Mouse (Mus musculus) heart, embryonic 11.5 days (tissue): ENCODE measurements around the gene Il1a. TPM values are rescaled to one million over a fixed set of nuclear protein-coding genes. Genes with fewer than 3 reads are reported as not detected.

Experiments
- ATAC-seq: fragments of 200-750 bp; cut with Nextera tagmentation; replicated peaks from 2 replicates; pipeline ENCODE4 v1.8.0; 2017; ENCODE audit warnings: moderate library complexity; ENCODE audit not compliant: insufficient number of reproducible peaks, low FRiP score, low TSS enrichment
- H3K27ac ChIP-seq: fragments of 300-500 bp; sonication (generic); 2 replicates; pipeline ENCODE4 v1.5.1; 2014; ENCODE audit warnings: mild to moderate bottlenecking, low read depth, low read length
- H3K27me3 ChIP-seq: fragments of 300-500 bp; sonication (generic); 2 replicates; pipeline ENCODE4 v1.6.1; 2014; ENCODE audit warnings: mild to moderate bottlenecking, low read length, mixed read lengths; ENCODE audit not compliant: control insufficient read depth, insufficient read depth
- H3K36me3 ChIP-seq: fragments of 300-500 bp; sonication (generic); 2 replicates; pipeline ENCODE4 v1.6.1; 2014; ENCODE audit warnings: mild to moderate bottlenecking, low read length, moderate library complexity, mixed read lengths; ENCODE audit not compliant: control insufficient read depth, insufficient read depth
- H3K4me1 ChIP-seq: fragments of 300-500 bp; sonication (generic); 2 replicates; pipeline ENCODE4 v1.6.1; 2014; ENCODE audit warnings: low read length; ENCODE audit not compliant: control insufficient read depth, insufficient read depth
- H3K4me2 ChIP-seq: fragments of 300-500 bp; sonication (generic); 2 replicates; pipeline ENCODE4 v1.6.1; 2014; ENCODE audit warnings: mild to moderate bottlenecking, moderate library complexity
- H3K4me3 ChIP-seq: fragments of 300-500 bp; sonication (generic); 2 replicates; pipeline ENCODE4 v1.5.1; 2014; ENCODE audit warnings: low read depth, low read length
- H3K9ac ChIP-seq: fragments of 300-500 bp; sonication (generic); 2 replicates; pipeline ENCODE4 v1.6.1; 2014; ENCODE audit warnings: mild to moderate bottlenecking, low read depth, low read length, moderate library complexity
- H3K9me3 ChIP-seq: fragments of 300-500 bp; sonication (generic); replicated peaks from 2 replicates; pipeline ENCODE4 v1.6.1; 2016; ENCODE audit warnings: low read length; ENCODE audit not compliant: control insufficient read depth
- WGBS: fragments of 180-500 bp; shearing (Covaris S2); extraction: QIAGEN DNeasy Blood & Tissue Kit; methylation state at CpG from one replicate; pipeline ENCODE4 v1.1.7; 2014; ENCODE audit not compliant: insufficient replicate concordance; 5-methylcytosine and 5-hydroxymethylcytosine counted together
- polyA plus RNA-seq: library from polyadenylated mRNA; unstranded; fragments of >200 nt; fragmentation: Nextera tagmentation; extraction: Ambion mirVana; gene quantifications from 2 replicates; pipeline ENCODE4 v1.2.1, GENCODE M21; 2014

Gene Il1a
- 0.26 TPM in 1 of 2 replicates, not detected in the other for polyA plus RNA-seq

DNA sequence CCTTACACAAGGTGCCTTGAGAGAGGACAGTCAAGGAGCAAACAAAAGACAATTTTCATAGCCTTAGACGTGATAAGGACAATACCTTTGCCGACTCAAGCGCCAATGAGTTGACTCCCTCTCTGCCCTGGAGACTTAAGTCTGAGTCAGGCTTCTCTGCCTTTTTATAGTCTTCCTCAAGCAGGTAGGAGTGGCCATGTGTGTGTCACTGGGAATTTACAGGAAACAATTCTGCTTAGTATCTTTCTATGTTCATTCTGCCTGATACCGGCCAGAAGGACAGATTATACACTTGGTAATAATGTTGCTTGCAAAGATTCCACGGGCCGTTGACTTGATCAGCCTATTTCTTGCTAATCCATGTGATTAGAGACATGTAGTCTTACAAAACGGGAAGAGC lies at the start of gene Il1a:
Il1a (minus strand) TSS at position 137 of the 400 bp plus-strand sequence.
- no peak for ATAC-seq
- Histone ChIP-seq H3K9ac (no peak within 1 kb of the TSS), H3K4me2 (no peak within 1 kb of the TSS), H3K4me3 (no peak within 1 kb of the TSS), H3K27ac (no peak within 1 kb of the TSS), H3K9me3 (no peaks in the 10 kb centered on the region), H3K27me3 (no peaks in the 10 kb centered on the region), H3K4me1 (no peaks in the 10 kb centered on the region), H3K36me3 (no peaks in the 10 kb centered on the region)
- 66% methylated on average over 7 of the region's 7 CpGs for WGBS

DNA sequence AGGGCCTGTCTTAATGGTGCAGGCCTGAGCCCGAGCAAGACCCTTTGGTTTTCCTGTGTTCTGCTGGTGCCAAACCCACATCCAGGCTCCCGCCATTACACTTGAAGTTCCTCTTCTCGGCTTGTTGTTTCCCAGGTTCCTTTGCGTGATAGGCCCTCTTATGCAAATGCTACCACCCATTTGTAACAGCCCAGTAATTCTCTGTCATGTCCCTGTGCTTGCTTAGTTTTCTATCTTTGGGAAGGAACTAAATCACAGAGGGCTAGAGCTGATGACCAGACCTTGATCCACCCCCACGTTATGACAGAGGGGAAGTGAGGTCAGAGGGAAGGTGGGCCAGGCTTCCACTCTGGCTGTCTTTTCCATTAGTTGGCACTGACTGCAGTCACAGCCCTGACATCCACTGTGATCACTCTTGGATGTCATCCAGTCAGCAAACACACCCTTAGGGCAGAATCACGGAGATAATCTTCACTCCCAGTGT lies 28.4 kb upstream of the Il1a start:
- Histone ChIP-seq H3K27ac (no peak overlapping the region), H3K4me1 (no peaks in the 10 kb centered on the region), H3K4me3 (no peak overlapping the region), H3K9me3 (peaks cover 6% of the 10 kb centered on the region; the same call in 1 of the 2 replicates), H3K27me3 (no peaks in the 10 kb centered on the region), H3K4me2 (no peak overlapping the region), H3K9ac (no peak overlapping the region), H3K36me3 (no peaks in the 10 kb centered on the region)
- 71% methylated on average over 6 of the region's 6 CpGs for WGBS
- ATAC-seq, result no peak

DNA sequence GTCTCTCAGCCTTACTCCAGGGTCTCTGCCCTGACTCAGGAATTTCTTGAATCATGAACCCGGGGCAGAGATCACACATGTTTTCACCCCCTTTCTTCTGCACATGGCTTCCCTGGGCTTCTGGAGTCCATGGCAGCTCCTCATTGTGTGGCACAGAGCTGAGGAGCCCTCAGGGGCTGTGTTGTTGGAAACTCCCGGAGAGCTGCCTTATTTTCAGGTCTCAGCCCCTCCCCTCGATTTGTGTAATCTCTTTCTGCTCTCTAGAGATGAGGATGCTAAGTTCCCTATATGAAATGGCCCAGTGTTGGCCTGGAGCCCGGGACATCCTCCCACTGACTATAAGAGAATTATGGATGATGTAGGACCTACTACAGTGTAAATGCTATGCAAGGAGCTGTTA lies 23.7 kb upstream of the Il1a start:
- Histone ChIP-seq H3K4me2 (no peak overlapping the region), H3K36me3 (no peaks in the 10 kb centered on the region), H3K27me3 (no peaks in the 10 kb centered on the region), H3K9me3 (no peaks in the 10 kb centered on the region), H3K4me1 (no peaks in the 10 kb centered on the region), H3K27ac (no peak overlapping the region), H3K9ac (no peak overlapping the region), H3K4me3 (no peak overlapping the region)
- ATAC-seq, result no peak
- 62% methylated on average over 4 of the region's 4 CpGs for WGBS

DNA sequence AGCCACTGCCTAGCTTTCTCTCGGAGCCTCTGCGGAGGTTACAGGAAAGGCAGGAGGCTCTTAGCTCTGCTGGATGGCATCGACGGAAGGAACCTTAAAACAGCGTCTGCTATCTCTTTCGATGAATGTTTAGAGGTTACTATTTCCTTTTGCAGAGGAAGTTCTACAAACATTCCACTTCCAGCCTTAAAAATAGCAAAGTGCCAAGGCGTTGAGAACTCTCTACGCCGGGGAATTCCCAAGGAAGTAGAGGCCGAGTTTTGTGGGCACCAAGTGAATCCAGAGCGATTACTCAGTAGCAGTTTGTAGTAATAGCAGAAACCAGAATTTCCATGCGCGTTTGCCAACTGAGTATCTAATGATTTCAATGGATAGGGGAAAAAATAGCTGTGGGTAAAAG lies 20.8 kb upstream of the Il1a start:
- ATAC-seq, result no peak
- H3K36me3 ChIP-seq, result no peaks in the 10 kb centered on the region
- H3K9ac ChIP-seq, result no peak overlapping the region
- 60% methylated on average over 13 of the region's 13 CpGs for WGBS
- no peak overlapping the region for H3K4me3 ChIP-seq
- H3K4me1 ChIP-seq, result no peaks in the 10 kb centered on the region
- no peak overlapping the region for H3K4me2 ChIP-seq
- peak overlapping the region; percentile 36 for H3K27ac ChIP-seq
- no peaks in the 10 kb centered on the region; the same call in 1 of the 2 replicates for H3K9me3 ChIP-seq
- no peaks in the 10 kb centered on the region for H3K27me3 ChIP-seq

DNA sequence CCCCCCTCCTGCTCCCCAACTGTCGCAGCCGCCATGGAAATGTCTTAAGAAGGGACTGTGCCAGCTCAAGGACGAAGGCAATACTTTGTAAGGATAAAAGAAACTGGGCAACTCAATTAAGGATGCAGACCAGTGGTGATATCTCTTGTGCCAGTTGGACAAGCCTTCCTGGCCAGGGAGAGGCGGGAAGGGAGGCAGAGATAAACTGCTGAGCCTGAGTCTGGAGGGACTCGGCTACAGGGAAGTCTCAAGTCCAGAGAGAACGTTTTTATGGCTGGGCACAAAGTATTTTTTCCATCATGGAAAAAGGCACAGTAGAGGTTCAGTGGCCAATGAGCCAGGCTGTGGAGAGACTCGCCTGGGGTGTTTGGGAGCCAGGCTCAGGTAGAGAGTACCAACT lies 20.3 kb upstream of the Il1a start:
- no peaks in the 10 kb centered on the region; the same call in 1 of the 2 replicates for H3K9me3 ChIP-seq
- peak overlapping the region; percentile 36 for H3K27ac ChIP-seq
- ATAC-seq, result no peak
- no peaks in the 10 kb centered on the region for H3K27me3 ChIP-seq
- no peaks in the 10 kb centered on the region for H3K36me3 ChIP-seq
- no peak overlapping the region for H3K9ac ChIP-seq
- H3K4me1 ChIP-seq, result no peaks in the 10 kb centered on the region
- no peak overlapping the region for H3K4me2 ChIP-seq
- H3K4me3 ChIP-seq, result no peak overlapping the region
- WGBS, result 45% methylated on average over 7 of the region's 7 CpGs

DNA sequence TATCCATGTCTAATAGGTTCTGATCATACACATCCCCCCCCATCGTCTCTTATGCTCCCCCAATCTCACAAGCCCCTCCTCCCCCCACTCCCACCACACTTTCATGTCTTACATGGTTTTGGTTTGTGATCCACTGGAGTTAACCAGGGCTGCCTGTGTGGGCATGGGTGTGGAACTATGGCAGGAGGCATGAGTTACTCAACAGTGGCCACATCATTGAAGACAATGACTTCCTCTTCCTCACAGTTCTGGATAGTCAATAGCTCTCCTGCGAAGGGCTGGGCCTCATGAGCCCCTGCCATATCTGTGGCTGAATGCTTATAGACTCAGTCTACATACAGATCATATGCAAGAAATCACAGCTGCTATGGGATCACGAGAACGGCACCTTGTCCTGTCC lies 18.5 kb upstream of the Il1a start:
- ATAC-seq, result no peak
- 78% methylated on average over 4 of the region's 4 CpGs for WGBS
- Histone ChIP-seq H3K4me3 (no peak overlapping the region), H3K9ac (no peak overlapping the region), H3K36me3 (no peaks in the 10 kb centered on the region), H3K9me3 (no peaks in the 10 kb centered on the region; the same call in 1 of the 2 replicates), H3K27me3 (no peaks in the 10 kb centered on the region), H3K4me1 (no peaks in the 10 kb centered on the region), H3K27ac (no peak overlapping the region), H3K4me2 (no peak overlapping the region)

DNA sequence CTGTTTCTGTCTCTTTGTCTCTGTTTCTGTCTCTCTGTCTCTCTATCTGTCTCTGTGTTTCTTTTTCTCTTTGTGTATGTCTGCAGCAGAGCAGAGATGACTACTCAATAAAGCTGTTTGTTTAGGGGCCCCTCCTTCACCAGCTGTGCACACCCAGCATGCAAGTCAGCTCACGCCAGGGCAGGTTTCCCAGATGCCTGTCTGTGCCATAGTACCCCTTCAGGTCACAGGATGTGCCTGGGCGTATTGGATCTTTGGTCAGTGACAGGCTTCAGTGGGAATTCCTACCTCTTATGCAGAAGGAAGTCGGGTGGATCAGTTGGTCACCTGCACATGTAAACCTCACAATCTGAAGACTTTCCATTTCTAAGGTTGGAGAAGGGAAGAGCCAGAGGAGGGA lies 14.4 kb upstream of the Il1a start:
- no peak for ATAC-seq
- Histone ChIP-seq H3K4me2 (no peak overlapping the region), H3K9me3 (no peaks in the 10 kb centered on the region; the same call in 1 of the 2 replicates), H3K27me3 (no peaks in the 10 kb centered on the region), H3K27ac (no peak overlapping the region), H3K4me1 (no peaks in the 10 kb centered on the region), H3K4me3 (no peak overlapping the region), H3K36me3 (no peaks in the 10 kb centered on the region), H3K9ac (no peak overlapping the region)
- WGBS, result 68% methylated on average over 3 of the region's 3 CpGs

DNA sequence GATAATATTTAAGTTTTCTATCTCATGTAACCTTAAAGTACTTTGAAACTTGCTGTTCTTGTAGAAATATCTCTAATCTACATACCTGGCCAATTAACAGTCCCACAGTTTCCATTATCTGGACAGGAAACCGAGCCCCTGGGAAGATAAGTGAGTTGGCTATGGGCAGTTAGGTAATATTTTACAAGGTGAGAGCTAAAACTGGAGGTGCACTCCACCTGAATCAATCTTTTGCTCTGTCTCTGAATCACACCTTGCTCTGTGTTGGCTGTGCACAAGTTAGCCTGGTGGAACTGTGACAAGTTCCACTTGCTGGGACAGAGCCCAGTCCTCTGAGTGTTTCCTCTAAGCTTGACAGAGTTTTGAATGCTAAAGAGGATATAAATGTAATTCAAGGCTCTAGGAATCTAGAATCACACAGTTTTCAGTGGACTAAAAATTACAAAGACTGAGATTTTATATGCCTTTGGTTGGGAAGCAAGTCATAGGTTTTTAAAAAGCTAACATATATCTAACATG lies 12.4 kb upstream of the Il1a start:
- H3K36me3 ChIP-seq, result no peaks in the 10 kb centered on the region
- H3K9ac ChIP-seq, result no peak overlapping the region
- 65% methylated on average over 1 of the region's 1 CpGs for WGBS
- H3K4me1 ChIP-seq, result no peaks in the 10 kb centered on the region
- no peaks in the 10 kb centered on the region for H3K27me3 ChIP-seq
- ATAC-seq, result no peak
- H3K9me3 ChIP-seq, result no peaks in the 10 kb centered on the region; the same call in 1 of the 2 replicates
- H3K4me2 ChIP-seq, result no peak overlapping the region
- H3K4me3 ChIP-seq, result no peak overlapping the region
- H3K27ac ChIP-seq, result no peak overlapping the region

DNA sequence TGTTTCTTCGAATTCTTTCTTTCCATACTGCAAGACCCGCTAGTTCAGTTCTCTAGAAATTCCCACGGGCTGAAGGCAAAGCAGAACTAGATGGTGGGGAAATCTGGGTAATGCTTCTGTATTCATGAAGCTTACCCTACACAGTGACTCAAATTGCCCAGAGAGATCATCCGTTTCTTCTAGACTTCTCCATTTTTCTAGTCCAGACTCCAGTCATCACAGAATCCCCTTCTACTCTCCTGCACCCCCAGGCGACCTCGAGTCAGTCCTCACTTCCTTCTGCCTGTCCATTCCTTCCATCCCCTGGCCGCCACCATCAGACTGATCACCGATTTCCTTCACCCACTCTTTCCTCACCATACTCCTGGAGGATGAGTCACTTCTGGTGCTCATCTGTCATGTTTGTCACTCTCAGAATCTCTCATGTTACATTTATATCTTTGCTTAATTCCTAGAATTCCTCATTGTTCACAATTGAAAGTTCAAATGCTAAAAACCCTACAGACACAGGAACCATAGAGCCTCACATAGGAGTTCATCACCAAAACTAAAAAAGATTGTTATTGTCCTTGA lies 10.3 kb upstream of the Il1a start:
- Histone ChIP-seq H3K9ac (no peak overlapping the region), H3K4me2 (no peak overlapping the region), H3K27me3 (no peaks in the 10 kb centered on the region), H3K4me1 (no peaks in the 10 kb centered on the region), H3K4me3 (no peak overlapping the region), H3K9me3 (no peaks in the 10 kb centered on the region), H3K36me3 (no peaks in the 10 kb centered on the region), H3K27ac (no peak overlapping the region)
- no peak for ATAC-seq
- WGBS, result 71% methylated on average over 8 of the region's 8 CpGs
